Mouse (Mus musculus) T-helper 17 cell (primary cell): ENCODE results near the gene 9530077C05Rik.
"Not testable (repeated sequence)": the region's sequence is repeated elsewhere in the genome, so short reads cannot be mapped to it uniquely, and the experiment has no call there.

ENCODE experiments used
- in situ Hi-C, 2 experiments: fragments of 300-600 bp; cut with MboI, MseI; formaldehyde crosslinking; loops; 1 replicate in 1 of 2; 2 replicates in 1 of 2; pipeline ENCODE4 v1.15.1; 2025; ENCODE audit warnings: high pct_unique_total_duplicates in 2 of 2

Gene 9530077C05Rik

DNA sequence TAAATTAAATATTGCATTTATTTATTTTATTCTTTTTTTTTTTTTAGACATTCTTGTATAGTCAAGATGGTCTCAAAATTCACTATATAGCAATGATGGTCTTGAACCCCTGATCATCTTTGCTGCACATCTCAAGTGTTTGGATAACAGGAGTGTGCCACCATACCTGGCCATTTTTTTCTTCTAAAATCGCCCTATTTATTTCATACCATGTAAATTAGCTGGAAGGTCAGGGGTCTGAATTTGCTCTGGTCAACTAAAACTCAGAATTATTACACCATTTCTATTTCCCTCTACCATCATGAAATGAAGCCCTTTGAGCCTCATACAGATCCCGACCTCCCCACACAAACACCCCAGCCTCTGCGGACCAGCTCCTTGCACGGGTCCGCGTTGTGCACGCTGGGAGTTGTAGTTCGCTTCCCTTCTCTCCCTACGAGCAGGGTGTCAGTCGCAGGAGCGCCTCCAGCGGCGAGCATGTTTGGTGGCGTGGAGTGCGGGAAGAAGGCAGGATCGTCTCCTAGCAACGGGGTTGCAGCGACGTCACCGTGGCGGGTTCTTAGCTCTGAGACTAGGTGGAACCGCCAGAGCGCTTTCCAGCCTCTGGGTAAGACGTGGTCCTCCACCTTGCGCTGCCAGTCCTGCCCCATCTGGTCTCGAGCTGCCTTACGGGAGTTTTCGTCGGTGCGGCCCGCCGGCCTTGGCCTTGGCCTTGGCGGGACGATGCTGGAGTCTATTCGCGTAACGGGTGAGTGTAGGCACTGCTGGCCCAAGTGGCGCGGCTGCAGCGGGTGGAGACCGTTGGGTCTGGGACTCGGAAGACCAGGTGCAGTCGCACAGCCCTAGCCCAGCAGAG lies at the start of gene 9530077C05Rik:
9530077C05Rik (plus strand) TSS at position 512 of the 856 bp plus-strand sequence.
- in situ Hi-C loops, result loop anchor here in 1 of 2 experiments (5.0 kb wide), 1 partner anchor 56 kb away; the partner anchor contains the start of gene Rp9

GRCm38 (mm10) chr9:22366221-22366620 lies 45.1 kb upstream of the 9530077C05Rik start:
- in situ Hi-C loops, result loop anchor here in 1 of 2 experiments (25.0 kb wide), 1 partner anchor 1454 kb away; no protein-coding TSS in a partner anchor

DNA sequence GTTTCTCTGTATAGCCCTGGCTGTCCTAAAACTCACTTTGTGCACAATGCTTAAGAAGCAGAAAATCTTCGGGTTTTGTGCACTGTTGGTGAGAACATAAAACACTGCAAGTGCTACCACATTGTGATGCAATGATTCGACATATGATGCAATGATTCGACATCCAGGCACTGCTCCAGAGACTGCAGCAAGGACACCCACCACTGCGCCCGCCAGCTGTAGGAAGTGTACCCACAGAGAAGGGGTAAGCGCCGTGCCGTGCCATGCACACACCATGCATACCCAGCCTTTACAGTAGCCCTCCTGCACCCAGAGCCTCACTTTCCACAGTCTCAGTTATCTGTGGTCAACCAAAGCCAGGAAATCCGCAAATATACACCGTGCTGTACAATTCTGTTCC lies 44.7 kb upstream of the 9530077C05Rik start:
- in situ Hi-C loops, result loop anchor here in 1 of 2 experiments (25.0 kb wide), 1 partner anchor 1454 kb away; no protein-coding TSS in a partner anchor

DNA sequence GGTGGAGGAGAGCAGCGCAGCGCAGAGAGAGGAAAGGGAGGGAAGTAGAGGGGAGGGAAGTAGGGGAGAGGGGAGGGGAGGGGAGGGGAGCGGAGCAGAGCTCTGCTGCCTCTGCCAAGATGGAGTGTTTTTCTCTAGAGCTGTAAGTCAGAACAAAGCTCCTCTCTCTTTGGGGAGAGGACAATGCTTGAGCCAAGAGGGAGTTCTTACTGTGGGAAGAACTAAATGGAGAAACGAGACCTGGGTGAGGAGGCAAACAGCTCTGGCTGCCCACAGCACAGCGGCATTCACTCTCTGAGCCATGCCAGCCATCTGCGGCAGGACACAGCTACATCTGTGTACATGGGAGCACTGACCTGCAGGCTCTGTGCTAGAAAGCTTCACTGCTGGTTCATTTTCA lies 43.3 kb upstream of the 9530077C05Rik start:
- in situ Hi-C loops, result loop anchor here in 1 of 2 experiments (25.0 kb wide), 1 partner anchor 1456 kb away; no protein-coding TSS in a partner anchor

DNA sequence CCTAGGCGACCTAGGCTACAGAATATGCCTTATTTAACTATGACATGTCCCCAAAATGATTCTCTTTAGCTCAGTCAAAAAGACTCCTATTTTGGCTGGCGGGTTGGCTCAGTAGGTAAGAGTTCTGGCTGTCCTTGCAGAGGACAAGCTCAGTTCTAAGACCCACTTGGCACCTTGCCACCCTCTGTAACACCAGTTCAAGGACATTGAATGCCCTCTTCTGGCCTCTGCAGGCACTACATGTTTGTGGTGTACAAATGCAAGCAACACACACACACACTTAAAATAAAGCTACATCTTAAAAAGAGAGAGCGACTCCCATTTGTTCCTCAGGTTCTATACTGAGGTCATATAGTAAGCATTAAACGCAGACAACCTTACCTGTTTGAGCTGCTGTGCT lies 38.6 kb upstream of the 9530077C05Rik start:
- in situ Hi-C loops, result loop anchor here in 1 of 2 experiments (25.0 kb wide), 1 partner anchor 1460 kb away; no protein-coding TSS in a partner anchor

DNA sequence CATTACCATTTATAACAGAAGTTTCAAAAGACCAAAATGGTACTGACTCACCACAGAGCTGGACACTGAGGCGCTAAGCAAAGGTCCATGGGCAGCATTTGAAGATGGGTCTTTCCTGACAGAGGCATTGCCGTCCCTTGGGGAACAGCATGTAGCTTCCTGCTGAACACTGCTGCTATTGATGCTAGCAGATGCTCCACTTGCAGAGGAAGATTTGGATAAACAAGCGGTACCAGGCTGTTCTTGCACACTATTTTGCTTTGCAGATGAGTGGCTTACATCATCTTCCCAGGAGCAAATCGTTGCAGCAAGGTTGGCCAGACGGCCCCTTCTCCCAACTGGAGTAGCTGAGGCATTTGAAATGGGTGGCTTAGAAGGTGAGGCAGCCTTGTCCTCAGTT lies 35.2 kb upstream of the 9530077C05Rik start:
- in situ Hi-C loops, result no loop called here

GRCm38 (mm10) chr9:22385890-22386289 lies 25.4 kb upstream of the 9530077C05Rik start:
- in situ Hi-C loops, result no loop called here

DNA sequence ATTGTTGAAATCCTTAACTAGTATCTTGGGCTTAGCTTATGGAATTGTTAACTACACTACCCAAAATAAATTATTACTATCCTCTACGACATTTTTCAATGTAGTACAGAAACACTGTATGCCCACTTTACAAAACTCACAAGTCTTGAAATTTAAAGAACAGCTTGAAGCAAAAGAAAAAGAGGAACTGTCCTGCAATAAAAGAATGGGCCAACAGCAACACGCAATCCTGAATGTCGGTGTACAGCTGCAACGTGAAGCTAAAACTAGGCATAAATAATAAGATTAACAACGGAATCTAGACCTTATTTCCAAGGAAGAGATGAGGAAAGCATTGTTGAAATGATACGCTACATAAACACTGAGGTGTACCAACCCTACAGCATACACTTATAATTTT lies 23.4 kb upstream of the 9530077C05Rik start:
- in situ Hi-C loops, result no loop called here

GRCm38 (mm10) chr9:22388401-22388980 lies 22.8 kb upstream of the 9530077C05Rik start:
- in situ Hi-C loops, result no loop called here

DNA sequence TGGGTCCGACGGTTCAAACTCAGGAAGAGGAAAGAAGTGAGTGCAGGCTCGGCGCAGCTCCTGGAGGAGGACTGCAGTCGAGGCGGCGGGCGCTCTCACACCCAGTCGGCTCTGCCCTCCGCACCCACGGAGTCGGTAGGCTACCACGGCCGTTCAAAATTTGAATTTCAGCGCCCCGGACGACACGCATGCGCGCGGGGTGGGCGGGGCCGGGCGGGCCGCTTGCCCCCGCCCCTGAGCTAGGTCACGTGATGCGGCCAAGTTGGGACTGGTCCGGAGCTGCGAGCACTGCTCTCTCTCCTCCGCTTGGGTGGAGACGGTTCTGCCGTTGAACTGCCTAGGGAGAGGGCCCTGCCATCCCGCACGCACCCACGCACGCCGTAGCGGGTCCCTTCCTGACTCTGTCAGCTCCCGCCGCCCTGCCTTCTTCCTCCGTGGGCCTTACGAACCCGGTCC lies 22.3 kb upstream of the 9530077C05Rik start, which contains the start of gene Anln:
Anln (minus strand) TSS at position 168 of the 456 bp plus-strand sequence.
- in situ Hi-C loops, result no loop called here

- in situ Hi-C loops, result no loop called here
Observed at GRCm38 (mm10) chr9:22389736-22390245, 21.5 kb upstream of the 9530077C05Rik start.

DNA sequence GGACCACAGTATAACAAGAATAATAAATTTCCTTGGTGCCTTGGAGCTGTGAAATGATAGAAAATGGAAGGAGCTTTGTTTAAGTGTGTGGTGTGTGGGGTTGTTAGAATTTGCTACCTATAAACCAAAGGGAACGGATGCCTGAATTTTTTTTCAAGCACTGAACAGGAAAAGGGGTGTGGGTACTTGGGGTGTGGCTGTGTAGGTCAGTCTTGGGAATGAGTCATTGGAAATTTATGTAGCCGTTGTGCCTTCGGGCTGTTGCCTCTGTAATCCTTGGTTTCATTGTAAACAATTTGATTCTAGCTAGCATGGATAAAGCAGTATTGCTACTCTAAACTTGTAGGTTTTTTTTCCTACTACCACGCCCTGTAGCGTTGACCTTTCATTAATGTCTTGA lies 20.9 kb upstream of the 9530077C05Rik start:
- in situ Hi-C loops, result no loop called here

GRCm38 (mm10) chr9:22394725-22395124 lies 16.6 kb upstream of the 9530077C05Rik start:
- in situ Hi-C loops, result loop anchor here in 1 of 2 experiments (5.0 kb wide), 1 partner anchor 73 kb away; the partner anchor contains the start of gene Rp9

GRCm38 (mm10) chr9:22399021-22399420 lies 12.3 kb upstream of the 9530077C05Rik start:
- in situ Hi-C loops, result loop anchor here in 1 of 2 experiments (5.0 kb wide), 1 partner anchor 68 kb away; the partner anchor contains the start of gene Rp9

DNA sequence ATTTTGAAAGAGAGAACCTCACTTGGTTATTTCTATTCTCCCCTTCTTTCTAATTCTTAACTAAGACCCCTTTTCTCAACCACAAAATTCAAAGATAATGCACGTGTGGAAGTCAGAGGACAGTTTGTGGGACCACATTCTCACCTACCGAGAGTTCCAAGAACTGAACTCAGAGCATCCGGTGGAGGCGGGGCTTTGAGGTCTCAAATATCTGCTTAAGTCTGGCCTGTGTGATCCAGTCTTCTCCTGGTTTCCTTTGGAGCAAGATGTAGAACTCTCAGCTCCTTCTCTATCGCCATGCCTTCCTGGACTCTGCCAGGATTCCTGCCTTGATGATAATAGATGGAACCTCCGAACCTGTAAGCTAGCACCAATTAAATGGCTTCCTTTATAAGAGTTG lies 9.3 kb upstream of the 9530077C05Rik start:
- in situ Hi-C loops, result no loop called here

DNA sequence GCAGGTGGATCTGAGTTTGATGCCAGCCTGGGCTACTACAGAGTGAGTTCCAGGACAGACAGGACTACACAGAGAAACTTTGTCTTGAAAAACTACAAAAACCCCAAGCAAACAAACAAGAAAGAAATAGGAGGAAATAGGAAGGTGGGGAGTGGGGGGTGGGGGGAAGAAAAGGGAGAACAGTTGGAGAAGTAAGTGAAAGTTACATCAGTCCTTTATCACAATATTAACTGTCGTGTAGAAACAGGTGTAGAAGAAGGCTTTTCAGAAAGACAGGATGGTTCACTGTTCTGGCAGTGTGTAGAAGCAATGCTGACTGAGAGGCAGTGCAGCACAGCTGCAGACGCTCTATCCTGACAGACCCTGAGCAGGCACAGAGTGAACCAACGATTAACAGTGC lies 8.3 kb upstream of the 9530077C05Rik start:
- in situ Hi-C loops, result no loop called here

- in situ Hi-C loops, result not testable (repeated sequence)
Observed at GRCm38 (mm10) chr9:22403501-22403900, 7.8 kb upstream of the 9530077C05Rik start.

- in situ Hi-C loops, result no loop called here
Observed at GRCm38 (mm10) chr9:22405414-22405813, 5.9 kb upstream of the 9530077C05Rik start.

DNA sequence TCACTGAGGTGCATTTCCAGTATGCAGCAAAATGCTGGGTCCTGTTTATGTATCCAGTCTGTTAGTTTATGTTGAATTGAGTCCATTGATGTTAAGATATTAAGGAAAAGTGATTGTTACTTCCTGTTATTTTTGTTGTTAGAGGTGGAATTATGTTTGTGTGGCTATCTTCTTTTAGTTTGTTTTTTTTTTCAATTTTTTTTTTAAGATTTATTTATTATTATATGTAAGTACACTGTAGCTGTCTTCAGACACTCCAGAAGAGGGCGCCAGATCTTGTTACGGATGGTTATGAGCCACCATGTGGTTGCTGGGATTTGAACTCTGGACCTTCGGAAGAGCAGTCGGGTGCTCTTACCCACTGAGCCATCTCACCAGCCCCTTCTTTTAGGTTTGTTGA lies 3.7 kb upstream of the 9530077C05Rik start:
- in situ Hi-C loops, result not testable (repeated sequence)

DNA sequence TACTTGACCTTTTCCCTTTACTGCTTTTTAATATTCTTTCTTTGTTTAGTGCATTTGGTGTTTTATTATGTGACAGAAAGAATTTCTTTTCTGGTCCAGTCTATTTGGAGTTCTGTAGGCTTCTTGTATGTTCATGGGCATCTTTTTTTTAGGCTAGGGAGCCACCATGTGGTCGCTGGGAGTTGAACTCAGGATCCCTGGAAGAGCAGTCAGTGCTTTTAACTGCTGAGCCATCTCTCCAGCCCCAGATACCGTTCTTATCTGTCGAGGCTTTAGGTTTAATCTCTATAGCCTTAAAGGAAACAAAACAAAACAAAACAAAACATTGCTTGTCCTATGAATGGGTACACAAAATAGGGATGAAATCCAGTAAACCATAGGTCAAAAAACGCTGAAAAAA lies 3.0 kb upstream of the 9530077C05Rik start:
- in situ Hi-C loops, result not testable (repeated sequence)

DNA sequence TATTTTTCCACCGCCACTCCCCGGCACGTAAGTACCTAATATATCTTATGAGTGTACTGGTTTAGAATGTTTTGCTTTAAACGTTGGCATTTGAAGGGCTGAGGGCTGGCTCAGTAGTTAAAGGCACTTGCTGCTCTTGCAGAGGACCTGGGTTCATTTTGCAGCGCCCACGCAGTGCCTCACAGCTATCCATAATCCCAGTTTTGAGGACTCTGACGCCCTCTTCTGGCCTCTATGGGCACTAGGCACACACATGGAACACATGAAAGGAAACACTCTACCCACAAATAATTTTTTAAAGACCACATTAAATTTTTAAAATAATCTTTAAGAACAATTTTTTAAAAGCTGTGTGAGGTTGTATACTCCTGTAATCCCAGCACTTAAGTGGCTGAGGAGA lies 1.8 kb upstream of the 9530077C05Rik start:
- in situ Hi-C loops, result no loop called here

DNA sequence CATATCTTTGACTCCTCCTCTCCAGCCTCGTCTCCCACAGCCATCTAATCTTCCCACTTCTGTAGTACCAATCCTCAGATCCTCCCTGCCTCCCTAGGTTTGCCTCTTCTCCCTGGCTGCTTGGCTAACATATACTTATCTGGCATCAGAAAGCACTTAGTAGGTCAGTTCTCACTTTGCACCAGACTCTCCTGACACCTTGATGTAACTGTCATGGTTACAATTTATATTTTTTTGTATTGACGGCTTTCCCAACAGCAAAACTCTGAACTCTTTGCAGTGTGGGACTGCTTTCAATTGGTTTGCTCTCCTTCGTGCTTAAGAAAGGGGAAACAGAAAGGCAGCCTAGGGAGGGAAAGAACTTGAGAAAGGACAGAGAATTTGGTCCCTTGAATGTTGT lies 4.9 kb downstream of the 9530077C05Rik start:
- in situ Hi-C loops, result no loop called here
